Mouse (Mus musculus): ENCODE measurements around the gene Olfr365. TPM values are rescaled to one million over a fixed set of nuclear protein-coding genes. Genes with fewer than 3 reads are reported as not detected.

The Olfr365 gene
- not detected in 2 replicates for polyA plus RNA-seq (2021; fragmentation: Nextera tagmentation)
- long read RNA-seq, experiment 1: 0 reads
- long read RNA-seq, experiment 2: 0 reads

DNA sequence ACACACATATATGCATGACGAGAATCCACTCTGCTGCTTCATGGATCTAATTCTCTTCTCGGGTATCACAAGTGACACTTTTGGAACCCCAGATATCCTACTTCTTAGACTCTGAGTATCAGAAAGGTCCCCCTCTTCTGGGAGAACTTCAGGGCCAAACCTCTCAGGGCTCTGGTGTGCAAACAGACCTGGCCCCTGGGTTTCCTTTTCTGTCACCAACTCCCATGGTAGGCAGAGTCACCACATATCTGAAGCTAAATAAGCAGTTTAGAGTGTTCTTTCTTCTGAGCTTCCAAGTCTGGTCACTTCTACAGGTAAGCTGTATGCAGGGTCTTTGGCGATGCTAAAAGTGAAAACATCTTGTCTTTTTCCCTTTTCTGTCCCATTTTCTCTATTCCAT lies at the start of gene Olfr365:
Olfr365 (plus strand) TSS at position 301 of the 400 bp plus-strand sequence.

GRCm38 (mm10) chr2:37139022-37139421 lies 49.0 kb upstream of the Olfr365 start, which contains the start of gene Olfr364-ps1:
Gene Olfr364-ps1 (plus strand): TSS chr2:37139322.

GRCm38 (mm10) chr2:37211274-37211673 lies 23.3 kb downstream of the Olfr365 start, which contains the start of gene Olfr366:
Gene Olfr366 (plus strand): TSS chr2:37211574.

Other genes with a start within 250 kb of the Olfr365 start
- not detected in 2 replicates for gene Olfr357, start 194.4 kb upstream of the Olfr365 start, polyA plus RNA-seq (2021; fragmentation: Nextera tagmentation)
- gene Olfr358, start 178.9 kb upstream of the Olfr365 start, polyA plus RNA-seq (2021; fragmentation: Nextera tagmentation): not detected in 2 replicates
- gene Olfr360, start 122.5 kb upstream of the Olfr365 start, polyA plus RNA-seq (2021; fragmentation: Nextera tagmentation): not detected in 2 replicates
- gene Olfr361, start 98.9 kb upstream of the Olfr365 start, polyA plus RNA-seq (2021; fragmentation: Nextera tagmentation): not detected in 2 replicates
- gene Olfr362, start 70.3 kb upstream of the Olfr365 start, polyA plus RNA-seq (2021; fragmentation: Nextera tagmentation): not detected in 2 replicates
- gene Olfr364-ps1, start 48.9 kb upstream of the Olfr365 start, polyA plus RNA-seq (2021; fragmentation: Nextera tagmentation): not detected in 2 replicates
- gene Olfr366, start 23.4 kb downstream of the Olfr365 start, polyA plus RNA-seq (2021; fragmentation: Nextera tagmentation): not detected in 2 replicates
- not detected in 2 replicates for gene Olfr368, start 138.3 kb downstream of the Olfr365 start, polyA plus RNA-seq (2021; fragmentation: Nextera tagmentation)
- 14.2 and 17.3 TPM in 2 replicates for gene Pdcl, start 171.1 kb downstream of the Olfr365 start, polyA plus RNA-seq (2021; fragmentation: Nextera tagmentation)
- gene Rc3h2, start 234.7 kb downstream of the Olfr365 start, polyA plus RNA-seq (2021; fragmentation: Nextera tagmentation): 6.5 and 12.5 TPM in 2 replicates